Mouse (Mus musculus): ENCODE results near the gene Ccdc177. TPM values are rescaled to one million over a fixed set of nuclear protein-coding genes. Genes with fewer than 3 reads are reported as not detected.

The Ccdc177 gene
- polyA plus RNA-seq, 1 experiment, result not detected

DNA sequence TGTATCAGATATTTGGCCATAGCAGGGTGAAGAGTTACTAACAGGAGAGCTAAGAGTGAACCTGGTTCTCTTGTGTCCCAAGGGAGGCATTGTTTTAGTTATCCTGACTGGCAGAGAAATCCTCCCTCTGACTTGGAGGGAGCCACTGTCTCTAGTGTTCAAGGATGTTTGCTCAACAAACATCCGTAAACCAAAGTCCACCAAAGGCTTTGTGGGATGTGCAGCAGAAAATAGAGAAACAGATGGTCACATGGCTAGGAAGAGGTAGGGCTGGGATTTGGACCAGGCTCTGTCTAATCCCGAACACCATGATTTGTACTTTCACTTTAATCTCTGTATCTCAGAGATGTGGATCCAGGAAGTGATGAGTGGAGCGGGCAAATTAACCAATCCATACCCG lies 3.6 kb upstream of the Ccdc177 start:
- peaks cover 2% of the 10 kb centered on the region; the same call in 1 of the 2 replicates for H3K4me1 ChIP-seq (ENCODE audit: control insufficient read depth, insufficient read depth, insufficient read length, low read length)
- no peak overlapping the region for H3K27ac ChIP-seq (replicated peaks; ENCODE audit: low read depth, low read length)
- H3K4me3 ChIP-seq (ENCODE audit: insufficient read depth, low read depth, low read length), result no peak overlapping the region

DNA sequence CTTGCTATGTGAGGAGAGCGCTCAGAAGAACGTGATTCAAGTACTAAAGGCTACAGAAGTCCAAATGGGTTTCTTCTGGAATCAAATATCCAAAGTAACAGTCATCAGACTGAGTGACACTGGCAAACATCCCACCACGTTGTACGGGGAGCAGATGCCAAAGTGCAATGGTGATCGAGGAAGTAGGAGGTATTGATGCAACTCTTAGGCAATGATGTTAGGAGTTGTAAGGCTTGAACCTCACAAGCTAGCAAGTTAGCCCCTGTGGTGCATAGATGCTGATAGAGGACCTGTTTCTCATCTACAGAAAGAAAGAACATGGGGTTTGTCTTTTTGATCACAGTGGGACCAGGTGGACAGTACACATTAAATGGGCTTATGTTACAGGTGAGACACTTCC lies 2.5 kb upstream of the Ccdc177 start:
- Histone ChIP-seq H3K4me1 (ENCODE audit: control insufficient read depth, insufficient read depth, insufficient read length, low read length) (peaks cover 2% of the 10 kb centered on the region), H3K27ac (replicated peaks; ENCODE audit: low read depth, low read length) (no peak overlapping the region), H3K4me3 (ENCODE audit: insufficient read depth, low read depth, low read length) (no peak overlapping the region)

DNA sequence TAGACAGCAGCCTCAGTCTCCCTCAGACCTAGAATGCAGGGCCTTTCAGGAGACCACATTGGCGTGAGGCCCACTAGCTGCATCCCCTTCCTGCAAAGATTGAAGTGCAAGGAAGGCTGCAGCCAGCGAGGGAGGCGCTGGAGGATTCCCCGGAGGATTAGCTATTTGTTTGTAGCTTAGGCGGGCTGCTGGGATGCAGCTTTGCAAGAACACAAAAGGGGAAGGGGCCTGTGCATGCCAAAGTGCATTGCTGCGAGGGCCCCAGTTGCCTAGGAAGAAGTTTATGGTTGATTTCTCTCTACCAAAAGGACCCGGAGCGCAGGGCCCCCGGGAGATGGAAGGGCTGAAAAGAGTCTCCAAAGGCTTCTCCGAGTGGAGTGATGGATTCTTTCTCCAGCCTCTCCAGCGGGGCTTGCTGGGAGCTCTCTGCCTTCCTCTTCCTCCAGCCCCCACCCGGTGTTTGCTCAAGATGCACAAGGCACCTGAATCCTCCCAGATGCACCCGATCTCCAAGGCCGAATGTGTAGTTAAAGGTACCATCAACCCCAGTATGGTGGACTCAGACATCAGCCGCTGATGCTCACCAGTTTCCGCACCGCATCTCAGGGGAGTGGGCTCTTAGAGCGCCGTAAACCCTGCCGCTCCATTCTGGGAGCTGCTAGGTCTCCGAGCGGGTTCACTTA lies 633 bp downstream of the Ccdc177 start:
- H3K4me3 ChIP-seq (ENCODE audit: insufficient read depth, low read depth, low read length), result peak overlapping the region; percentile 24; the same call in 1 of the 2 replicates
- H3K4me1 ChIP-seq (ENCODE audit: control insufficient read depth, insufficient read depth, insufficient read length, low read length), result peaks cover 2% of the 10 kb centered on the region
- no peak overlapping the region for H3K27ac ChIP-seq (replicated peaks; ENCODE audit: low read depth, low read length)

DNA sequence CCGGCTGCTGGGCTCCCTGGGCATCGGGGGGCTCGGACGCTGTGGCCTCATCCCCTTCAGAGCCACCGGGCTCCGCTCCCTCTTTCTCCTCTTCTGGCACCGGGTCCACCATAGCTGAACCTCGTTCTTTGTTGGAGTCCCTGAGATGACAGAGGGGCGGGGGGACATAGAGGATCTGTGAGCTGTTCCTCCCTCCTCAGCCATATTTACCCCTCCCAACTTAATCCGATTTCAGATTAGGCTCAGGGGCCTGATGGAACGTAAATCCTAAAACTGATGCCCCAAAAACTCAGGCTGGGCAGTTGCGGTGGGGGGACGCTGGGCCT lies 1.1 kb downstream of the Ccdc177 start:
- Histone ChIP-seq H3K4me1 (ENCODE audit: control insufficient read depth, insufficient read depth, insufficient read length, low read length) (peaks cover 2% of the 10 kb centered on the region), H3K27ac (replicated peaks; ENCODE audit: low read depth, low read length) (no peak overlapping the region), H3K4me3 (ENCODE audit: insufficient read depth, low read depth, low read length) (peak overlapping the region; percentile 68; the same call in 1 of the 2 replicates)

DNA sequence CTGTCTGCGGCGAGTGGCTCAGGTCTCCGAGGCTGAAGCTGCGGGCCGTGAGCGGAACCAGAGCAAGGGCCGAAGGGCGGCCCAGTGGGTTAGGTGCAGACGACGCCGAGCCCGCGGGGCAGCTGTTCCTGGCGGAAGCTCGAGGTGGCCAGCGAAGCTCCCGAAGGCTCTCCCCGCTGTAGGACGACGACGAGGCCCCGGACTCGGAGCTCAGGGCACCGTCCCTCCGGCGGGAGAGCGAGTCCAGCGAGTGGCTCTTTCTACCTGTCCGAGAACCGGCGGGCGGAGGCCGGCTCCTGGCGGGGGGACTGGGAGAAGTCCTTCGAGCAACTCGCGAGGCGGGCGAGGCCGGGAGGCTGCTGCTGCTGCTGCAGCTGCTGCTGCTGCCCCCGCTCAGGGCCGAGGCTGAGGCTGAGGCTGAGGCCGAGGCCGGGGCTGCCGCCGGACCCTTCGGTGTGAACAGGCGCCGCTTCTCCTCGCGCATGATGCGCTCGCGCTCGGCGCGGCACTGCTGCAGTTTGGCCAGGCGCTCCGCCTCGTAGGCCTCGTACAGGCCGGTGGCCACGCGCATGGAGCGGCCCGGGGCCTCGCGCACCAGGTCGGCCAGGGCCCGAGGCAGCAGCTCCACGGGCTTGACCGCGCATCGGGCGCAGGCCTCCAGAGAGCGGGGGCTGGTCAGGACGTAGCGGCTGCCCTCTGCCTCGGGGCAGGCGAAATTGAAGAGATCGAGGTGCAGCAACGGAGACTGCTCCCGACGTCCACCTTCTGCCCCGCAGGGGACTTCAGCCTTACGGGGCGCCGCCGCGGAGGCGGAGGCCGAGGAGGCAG lies 1.7 kb downstream of the Ccdc177 start:
- H3K4me3 ChIP-seq (ENCODE audit: insufficient read depth, low read depth, low read length), result peak overlapping the region; percentile 68
- H3K27ac ChIP-seq (replicated peaks; ENCODE audit: low read depth, low read length), result no peak overlapping the region
- H3K4me1 ChIP-seq (ENCODE audit: control insufficient read depth, insufficient read depth, insufficient read length, low read length), result no peaks in the 10 kb centered on the region; the same call in 1 of the 2 replicates

DNA sequence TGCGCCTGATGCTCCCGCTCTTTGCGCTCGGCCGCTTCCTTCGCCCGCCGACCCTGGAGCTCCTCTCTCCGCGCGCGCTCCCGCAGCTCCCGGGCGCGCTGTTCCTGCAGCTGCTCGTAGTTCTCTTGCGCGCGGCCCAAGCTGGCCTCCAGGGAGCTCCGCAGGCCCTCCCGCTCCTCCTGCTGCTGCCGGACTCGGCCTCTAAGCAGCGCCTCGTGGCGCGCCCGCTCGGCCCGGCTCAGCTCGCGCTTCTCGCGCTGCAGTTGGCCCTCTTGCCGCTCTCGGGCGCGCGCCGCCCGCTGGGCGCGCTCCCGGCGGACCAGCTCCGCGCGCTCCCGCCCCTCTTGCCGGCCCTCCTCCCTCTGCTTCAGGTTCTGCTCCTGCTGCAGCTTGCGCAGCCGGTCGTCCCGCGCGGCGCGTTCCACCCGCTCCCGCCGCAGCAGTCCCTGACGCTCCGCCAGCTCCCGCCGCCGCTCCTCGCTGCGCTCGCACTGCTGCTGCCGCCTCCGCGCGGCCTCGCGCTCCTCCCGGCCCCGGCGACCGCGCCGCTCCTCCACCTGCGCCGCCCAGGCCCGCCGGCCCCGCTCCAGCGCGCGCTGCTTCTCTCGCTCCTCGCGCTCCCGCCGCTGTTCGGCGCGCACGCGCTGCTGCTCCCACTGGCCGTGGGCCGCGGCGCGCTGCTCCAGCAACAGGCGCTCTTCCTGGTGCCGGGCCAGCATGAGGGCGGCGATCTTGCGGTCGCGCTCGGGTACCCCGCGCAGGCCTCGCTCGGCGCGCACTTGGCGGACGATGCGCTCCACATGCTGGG lies 2.5 kb downstream of the Ccdc177 start:
- Histone ChIP-seq H3K27ac (replicated peaks; ENCODE audit: low read depth, low read length) (no peak overlapping the region), H3K4me1 (ENCODE audit: control insufficient read depth, insufficient read depth, insufficient read length, low read length) (no peaks in the 10 kb centered on the region; the same call in 1 of the 2 replicates), H3K4me3 (ENCODE audit: insufficient read depth, low read depth, low read length) (peak overlapping the region; percentile 68)

DNA sequence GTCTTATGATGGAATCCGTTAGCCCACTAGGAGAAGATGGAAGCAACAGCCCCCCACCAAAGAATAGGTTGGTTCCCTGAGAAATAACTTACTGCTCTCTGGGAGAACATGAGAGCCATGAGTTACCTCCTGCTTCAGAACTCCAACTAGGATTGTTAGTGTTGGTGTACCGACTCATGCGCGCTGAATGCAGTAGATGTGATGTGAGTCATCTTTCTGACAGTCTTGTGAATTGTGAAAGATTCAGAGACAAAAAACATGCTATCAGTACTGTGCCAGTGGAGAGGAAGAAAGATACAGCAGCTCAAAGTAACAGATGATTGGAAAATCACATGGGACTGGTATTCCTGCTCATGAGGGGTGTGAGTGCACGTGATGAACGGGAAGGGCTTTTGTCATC lies 8.9 kb downstream of the Ccdc177 start:
- Histone ChIP-seq H3K4me1 (ENCODE audit: control insufficient read depth, insufficient read depth, insufficient read length, low read length) (no peaks in the 10 kb centered on the region), H3K4me3 (ENCODE audit: insufficient read depth, low read depth, low read length) (no peak overlapping the region), H3K27ac (replicated peaks; ENCODE audit: low read depth, low read length) (no peak overlapping the region)

DNA sequence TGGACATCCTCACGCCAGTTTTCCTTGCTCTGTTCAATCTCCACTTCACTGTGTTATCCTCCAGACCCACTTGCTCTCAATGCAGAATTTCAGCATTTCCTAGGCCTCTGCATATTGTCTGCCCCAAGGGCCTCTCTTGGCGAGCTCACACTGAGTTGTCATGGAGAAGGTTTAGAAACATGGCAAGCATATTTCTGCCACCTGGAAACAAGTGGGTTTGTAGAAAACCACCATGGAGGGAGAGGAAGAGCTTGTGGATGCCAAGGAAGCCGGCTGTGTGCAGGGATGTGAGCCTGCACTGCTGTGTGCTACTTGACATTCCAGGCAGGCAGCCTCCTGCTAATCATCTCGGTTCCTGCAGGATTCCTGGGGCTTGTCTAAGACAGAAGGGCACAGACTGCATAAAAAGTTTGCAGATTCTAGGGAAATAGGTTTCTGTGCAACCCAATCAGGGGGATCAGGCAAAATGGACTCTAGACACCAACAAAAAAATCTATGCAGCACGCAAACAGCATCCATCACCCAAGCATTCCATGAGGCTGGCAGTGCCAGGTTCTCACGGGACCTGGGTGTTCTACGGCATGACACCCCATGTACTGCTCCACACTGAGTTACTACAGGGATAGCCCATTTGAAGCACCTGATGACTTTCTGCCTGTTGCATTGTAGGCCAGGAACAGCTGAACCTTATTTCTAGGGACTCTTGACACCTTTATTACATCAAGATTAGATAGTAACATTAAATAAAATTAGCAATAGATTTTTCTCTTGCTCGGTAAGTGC lies 14.3 kb downstream of the Ccdc177 start:
- H3K4me3 ChIP-seq (ENCODE audit: insufficient read depth, low read depth, low read length), result no peak overlapping the region
- H3K27ac ChIP-seq (replicated peaks; ENCODE audit: low read depth, low read length), result no peak overlapping the region
- H3K4me1 ChIP-seq (ENCODE audit: control insufficient read depth, insufficient read depth, insufficient read length, low read length), result no peaks in the 10 kb centered on the region

DNA sequence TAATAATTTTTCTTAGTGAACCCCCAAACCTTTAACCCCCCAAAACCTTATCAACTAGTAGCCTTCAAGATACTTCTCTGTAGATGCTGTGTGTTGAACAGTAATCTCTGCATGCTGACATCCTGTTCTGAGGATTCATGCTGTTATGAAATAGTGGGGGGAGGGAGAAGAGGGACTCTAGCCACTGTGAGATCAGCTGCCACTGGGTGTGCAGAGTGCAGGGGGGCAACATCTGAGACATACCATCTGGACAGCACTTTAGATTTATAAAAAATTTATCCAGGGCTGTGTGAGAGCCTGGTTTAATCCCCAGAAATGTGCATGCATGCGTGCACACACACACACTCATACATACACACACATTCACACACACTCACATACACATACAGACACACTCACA lies 15.9 kb downstream of the Ccdc177 start:
- H3K4me1 ChIP-seq (ENCODE audit: control insufficient read depth, insufficient read depth, insufficient read length, low read length), result no peaks in the 10 kb centered on the region
- H3K4me3 ChIP-seq (ENCODE audit: insufficient read depth, low read depth, low read length), result no peak overlapping the region
- H3K27ac ChIP-seq (replicated peaks; ENCODE audit: low read depth, low read length), result no peak overlapping the region

DNA sequence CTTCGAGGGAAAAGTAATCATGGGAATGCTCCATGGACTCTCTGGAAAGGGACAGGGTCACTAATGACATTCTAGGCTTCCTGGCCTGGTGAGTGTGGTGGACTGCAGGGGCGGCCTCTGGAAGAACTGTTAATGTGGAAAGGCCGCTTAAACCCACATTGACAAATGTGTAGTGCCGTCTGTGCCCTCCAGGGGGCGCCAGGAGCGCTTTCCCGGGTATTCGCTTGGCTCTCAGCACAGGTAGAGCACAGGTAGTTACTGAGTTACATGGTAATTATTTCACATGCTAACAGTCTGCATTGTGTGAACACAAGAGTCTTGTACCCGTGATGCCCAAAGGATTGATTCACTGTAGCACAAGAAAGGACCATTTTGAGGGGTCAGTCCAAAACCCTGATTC lies 21.0 kb downstream of the Ccdc177 start:
- Histone ChIP-seq H3K27ac (replicated peaks; ENCODE audit: low read depth, low read length) (no peak overlapping the region), H3K4me3 (ENCODE audit: insufficient read depth, low read depth, low read length) (no peak overlapping the region), H3K4me1 (ENCODE audit: control insufficient read depth, insufficient read depth, insufficient read length, low read length) (no peaks in the 10 kb centered on the region)

DNA sequence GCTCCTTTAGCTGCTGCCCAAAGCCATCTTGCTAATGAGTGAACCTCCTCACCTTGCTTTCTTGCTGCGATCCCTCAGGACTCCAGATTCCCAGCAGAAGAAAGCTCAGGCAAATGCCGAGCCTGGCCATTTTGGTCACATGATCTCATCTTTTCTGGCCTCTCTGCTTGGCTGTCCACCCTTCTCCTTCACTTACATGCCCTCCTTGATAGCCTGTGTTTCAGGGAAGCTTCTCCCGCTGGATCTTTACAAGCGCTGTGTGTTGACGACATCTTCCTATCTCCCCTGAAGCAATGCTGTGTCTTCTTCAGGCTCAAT lies 23.2 kb downstream of the Ccdc177 start:
- Histone ChIP-seq H3K27ac (replicated peaks; ENCODE audit: low read depth, low read length) (no peak overlapping the region), H3K4me3 (ENCODE audit: insufficient read depth, low read depth, low read length) (no peak overlapping the region), H3K4me1 (ENCODE audit: control insufficient read depth, insufficient read depth, insufficient read length, low read length) (no peaks in the 10 kb centered on the region)

DNA sequence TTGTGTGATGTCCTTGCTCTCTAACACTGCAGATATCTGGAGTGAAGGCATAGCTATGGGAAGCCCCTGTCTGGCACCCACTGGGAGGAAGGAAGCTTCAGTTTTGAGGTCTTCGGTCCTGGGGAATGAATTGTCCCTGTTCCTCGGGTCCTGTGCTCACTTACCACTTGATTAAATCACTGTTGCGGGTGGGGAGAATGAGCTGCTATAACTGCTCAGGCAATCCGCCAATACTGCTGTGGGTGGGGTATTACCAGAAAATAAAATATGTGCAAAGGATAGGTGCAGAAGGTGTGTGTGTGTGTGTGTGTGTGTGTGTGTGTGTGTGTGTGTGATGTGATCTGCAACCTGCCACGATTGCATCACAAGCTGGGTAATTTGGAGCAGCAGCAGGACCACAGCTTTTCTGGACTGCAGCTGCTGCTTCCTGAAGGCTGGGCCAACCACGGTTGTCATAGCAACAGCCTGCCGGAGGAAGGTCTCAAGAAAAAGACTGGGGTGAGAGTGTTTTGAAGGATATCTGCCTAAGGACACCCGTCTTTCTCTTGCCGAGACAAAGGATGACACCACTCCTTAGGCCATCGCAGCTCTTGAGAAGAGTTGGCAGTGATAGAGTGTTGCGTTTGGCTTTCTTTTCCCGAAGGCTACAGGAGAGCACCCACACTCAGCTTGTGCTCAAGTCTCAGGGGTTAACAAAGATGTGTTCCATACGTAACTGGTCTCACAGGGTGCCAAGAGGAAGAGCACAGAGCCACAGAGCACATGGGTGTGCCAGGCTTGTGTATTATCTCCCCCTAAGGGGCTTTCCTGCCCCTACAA lies 23.8 kb downstream of the Ccdc177 start:
- Histone ChIP-seq H3K4me1 (ENCODE audit: control insufficient read depth, insufficient read depth, insufficient read length, low read length) (no peaks in the 10 kb centered on the region), H3K4me3 (ENCODE audit: insufficient read depth, low read depth, low read length) (no peak overlapping the region), H3K27ac (replicated peaks; ENCODE audit: low read depth, low read length) (no peak overlapping the region)

DNA sequence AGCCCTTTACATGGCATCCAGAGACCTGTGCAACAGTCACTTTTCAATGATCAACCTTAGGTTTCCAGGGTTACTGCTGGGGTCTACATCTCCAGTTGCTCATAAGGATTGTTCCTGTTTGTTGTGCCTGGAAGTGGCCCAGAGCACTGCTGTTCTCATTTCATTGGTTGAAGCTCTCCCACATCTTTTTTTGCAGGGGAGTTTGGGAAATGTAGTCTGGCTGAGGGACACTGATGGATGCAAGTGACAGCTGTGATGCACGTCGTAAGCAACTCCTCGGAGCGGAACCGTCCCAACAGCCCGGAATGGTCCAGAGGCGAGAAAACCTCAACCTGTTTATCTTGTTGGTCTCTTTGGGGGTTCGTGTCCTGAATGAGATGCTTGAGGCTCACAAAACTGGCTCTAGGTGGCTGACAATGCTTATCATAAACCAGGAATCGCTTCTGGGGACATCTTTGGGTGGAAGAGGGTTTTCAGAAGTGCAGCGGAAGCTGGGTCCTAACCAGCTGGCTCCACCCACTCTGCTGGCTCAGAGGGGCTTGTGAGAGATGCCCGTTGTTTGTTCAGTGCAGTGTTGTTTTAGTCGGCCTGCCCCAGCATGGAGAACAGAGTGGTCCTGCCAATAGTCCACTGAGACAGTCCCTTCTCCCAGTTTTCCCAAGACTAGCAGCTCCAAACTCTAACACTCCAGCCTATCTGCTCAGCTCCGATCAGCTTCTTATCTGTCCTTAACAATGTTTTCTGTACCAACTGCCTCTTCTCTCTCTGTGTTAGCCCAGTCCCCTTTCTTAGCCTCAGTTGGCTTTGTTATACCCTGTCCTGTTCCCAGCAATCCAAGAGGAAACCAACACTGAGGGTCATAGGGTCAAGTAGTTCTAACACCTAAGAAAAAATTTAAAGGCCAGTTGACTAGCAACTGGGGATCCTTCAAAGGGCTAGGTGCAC lies 25.7 kb downstream of the Ccdc177 start:
- no peak overlapping the region for H3K4me3 ChIP-seq (ENCODE audit: insufficient read depth, low read depth, low read length)
- no peaks in the 10 kb centered on the region for H3K4me1 ChIP-seq (ENCODE audit: control insufficient read depth, insufficient read depth, insufficient read length, low read length)
- no peak overlapping the region for H3K27ac ChIP-seq (replicated peaks; ENCODE audit: low read depth, low read length)
